Mouse (Mus musculus) spleen, adult 2 months (tissue): Measurements from ENCODE around the gene Cysrt1.
A peak's percentile ranks its signal among the peaks of the same experiment; 100 is the strongest.

Experiments used
- CTCF ChIP-seq: fragments of 200-500 bp; IDR thresholded peaks from 2 replicates; pipeline ENCODE4 v1.5.1; 2011; ENCODE audit warnings: mild to moderate bottlenecking, inconsistent platforms; ENCODE audit not compliant: insufficient read depth, insufficient read length, insufficient replicate concordance; ENCODE audit errors: extremely low read depth
- POLR2A ChIP-seq: fragments of 200-500 bp; IDR thresholded peaks from 2 replicates; pipeline ENCODE4 v1.6.1; 2011; ENCODE audit warnings: low read depth, low read length, inconsistent platforms

DNA sequence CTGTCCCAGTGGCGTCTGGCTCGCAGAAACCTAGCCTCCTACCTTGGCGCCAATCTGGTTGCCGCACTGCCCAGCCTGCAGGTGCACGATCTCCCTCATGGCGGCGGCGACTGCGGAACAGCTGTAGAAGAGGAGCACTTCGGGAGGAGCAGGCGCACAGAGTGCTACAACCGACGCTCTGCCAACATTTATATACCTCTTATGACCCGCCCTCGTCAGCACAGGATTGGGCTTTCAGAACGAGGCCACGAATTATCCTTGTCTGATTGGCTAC lies 17.8 kb downstream of the Cysrt1 start, which contains the start of gene Tubb4b:
- TF ChIP-seq CTCF (no peak; the same call in 1 of the 2 replicates), POLR2A (peak; percentile 99)
